Mouse (Mus musculus) retina, embryonic 14.5 days (tissue): Measurements from ENCODE around the gene Pole4.

Source experiments
- DNase-seq: peaks from one replicate; pipeline ENCODE4 v3.0.0-alpha.2; 2015; ENCODE audit warnings: low spot score

Gene Pole4

DNA sequence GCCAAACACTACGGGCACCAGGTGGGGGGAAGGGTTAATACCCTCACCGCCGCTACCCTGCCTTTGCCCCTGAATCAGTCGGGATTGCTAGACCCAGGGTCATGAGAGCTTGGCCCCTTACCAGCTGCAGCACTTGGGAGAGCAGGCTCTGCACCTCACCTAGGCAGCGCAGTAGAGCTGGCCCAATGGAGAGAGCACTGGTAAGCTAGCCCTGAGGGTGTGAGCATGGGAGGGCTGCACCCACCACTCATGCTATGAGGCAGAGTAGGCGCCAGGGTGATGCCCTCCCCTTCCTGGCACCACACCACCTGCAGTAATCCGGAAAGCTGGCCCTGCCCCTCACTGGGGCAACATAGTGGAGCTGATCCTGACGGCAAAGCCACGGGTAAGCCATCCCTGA, 94.1 kb downstream of the Pole4 start:
- DNase-seq = no peak

- DNase-seq = no peak
Observed at GRCm38 (mm10) chr6:82609339-82609926, 95.7 kb downstream of the Pole4 start.

DNA sequence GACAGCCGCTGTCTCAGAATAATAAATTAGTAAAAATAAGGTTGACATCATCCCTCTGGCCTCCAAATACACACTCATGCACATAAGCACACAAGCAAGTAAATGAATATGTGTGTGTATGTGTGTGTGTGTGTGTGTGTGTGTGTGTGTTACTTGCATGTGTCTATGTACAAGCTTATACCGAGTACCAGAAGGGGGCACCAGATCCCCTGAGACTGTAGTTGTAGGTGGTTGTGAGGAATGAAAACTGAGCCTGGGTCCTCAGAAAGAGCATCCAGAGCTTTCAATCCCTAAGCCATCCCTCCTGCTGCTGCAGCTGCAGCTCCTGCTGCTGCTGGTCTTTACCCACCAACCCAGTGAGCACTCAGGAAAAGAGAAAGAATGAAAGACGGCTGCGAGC, 96.4 kb downstream of the Pole4 start:
- DNase-seq = no peak

GRCm38 (mm10) chr6:82604791-82605190, 100.4 kb downstream of the Pole4 start:
- DNase-seq = peak; percentile 70

GRCm38 (mm10) chr6:82603665-82604064, 101.5 kb downstream of the Pole4 start:
- DNase-seq = peak; percentile 71

DNA sequence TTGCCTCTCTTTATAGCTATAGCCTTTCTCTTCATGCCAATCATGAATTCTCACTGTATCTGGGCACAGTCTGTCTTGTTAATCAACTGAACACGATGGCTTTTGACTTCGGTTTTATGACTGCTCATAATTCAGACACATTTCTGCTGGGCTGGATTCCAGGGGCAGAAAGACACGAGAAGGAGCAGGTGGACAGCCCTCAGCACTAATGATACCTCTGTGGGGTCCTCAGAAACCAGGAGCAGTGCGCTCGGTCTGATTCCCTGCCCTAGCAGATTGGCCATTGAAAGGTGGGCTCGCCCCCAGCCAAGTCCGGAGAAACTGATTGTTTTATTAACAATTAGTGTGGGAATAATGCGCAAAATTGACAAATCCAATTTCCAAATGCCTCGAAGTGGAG, 101.9 kb downstream of the Pole4 start:
- DNase-seq = no peak

- DNase-seq = peak; percentile 40
Observed at GRCm38 (mm10) chr6:82595461-82596090, 109.6 kb downstream of the Pole4 start.

- no peak for DNase-seq
Observed at GRCm38 (mm10) chr6:82589387-82589786, 115.8 kb downstream of the Pole4 start.

- DNase-seq = no peak
Observed at GRCm38 (mm10) chr6:82585396-82585795, 119.8 kb downstream of the Pole4 start.

- DNase-seq = no peak
Observed at GRCm38 (mm10) chr6:82575445-82575844, 129.7 kb downstream of the Pole4 start.
